Mouse (Mus musculus): ENCODE results near the gene Cenpf. TPM values are rescaled to one million over a fixed set of nuclear protein-coding genes. Genes with fewer than 3 reads are reported as not detected.

The Cenpf gene
- total RNA-seq, 2 experiments from 2014 or later, result 0.03 to 0.05 TPM

DNA sequence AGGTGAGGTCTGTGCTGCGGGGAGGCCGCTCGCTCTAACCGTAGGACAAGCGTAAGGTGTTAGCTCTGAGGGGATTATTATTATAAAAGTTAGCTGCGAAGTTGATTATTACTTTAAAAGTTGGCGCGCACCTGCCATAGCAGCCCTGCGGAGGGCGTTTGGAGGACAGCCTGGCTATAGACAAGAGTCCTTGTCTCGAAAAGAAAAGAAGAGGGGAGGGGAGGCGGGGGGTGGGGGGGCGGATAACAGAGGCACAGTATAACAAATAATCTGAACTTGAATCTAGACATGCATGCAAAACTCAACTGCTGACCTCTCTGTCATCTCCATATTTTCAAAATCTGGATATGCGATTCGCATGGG is 483 bp upstream of the Cenpf start:
- intact Hi-C loops (cut with DNase I), result no loop called here
- TF ChIP-seq CTCF (IDR thresholded peaks at IDR 0.05), result no peak

GRCm38 (mm10) chr1:189686025-189686424 is 1.9 kb downstream of the Cenpf start:
- H3K4me3 ChIP-seq, result no peak overlapping the region
- intact Hi-C loops (cut with DNase I), result no loop called here
- no peak for DNase-seq
- no peak overlapping the region for H3K27ac ChIP-seq
- no peak for TF ChIP-seq CTCF (IDR thresholded peaks at IDR 0.05)

More for the DNA sequence above, 483 bp upstream of the Cenpf start:
- Histone ChIP-seq H3K27ac (peak overlapping the region; percentile 9; the same call in 1 of the 2 replicates), H3K4me3 (peak overlapping the region; percentile 78)
- no peak for DNase-seq

DNA sequence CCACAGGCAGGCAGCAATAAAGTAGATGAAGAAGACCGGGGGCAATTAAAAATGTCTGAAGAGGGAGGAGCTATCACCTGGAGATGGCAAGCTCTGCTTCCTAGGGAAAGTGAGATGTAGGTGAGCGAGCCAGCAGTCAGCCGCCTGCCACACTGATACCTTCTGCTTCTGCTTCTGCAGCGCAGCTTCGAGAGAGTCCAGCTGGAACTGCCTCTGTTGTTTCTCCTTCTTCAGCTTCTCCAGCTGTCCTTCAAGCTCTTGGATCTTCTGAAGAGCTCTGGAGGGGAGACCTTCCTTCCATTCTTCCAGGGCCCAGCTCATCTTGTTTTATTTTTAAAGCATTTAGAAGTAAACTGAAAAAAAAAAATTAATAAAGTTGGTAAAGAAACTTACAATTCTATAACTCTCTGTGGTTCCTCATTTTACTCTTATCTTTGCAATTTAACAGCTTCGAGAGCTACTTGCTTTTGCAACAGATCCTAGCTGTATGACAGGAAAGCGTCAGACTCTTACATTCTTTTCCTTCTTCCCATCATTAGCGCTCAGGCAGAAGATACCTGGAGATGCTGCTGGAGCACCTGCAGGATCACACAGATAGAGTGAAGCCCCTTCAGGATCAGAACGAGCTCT is 3.0 kb downstream of the Cenpf start:
- DNase-seq, result no peak
- no peak overlapping the region for H3K27ac ChIP-seq
- intact Hi-C loops (cut with DNase I), result no loop called here
- H3K4me3 ChIP-seq, result no peak overlapping the region
- no peak for TF ChIP-seq CTCF (IDR thresholded peaks at IDR 0.05)

DNA sequence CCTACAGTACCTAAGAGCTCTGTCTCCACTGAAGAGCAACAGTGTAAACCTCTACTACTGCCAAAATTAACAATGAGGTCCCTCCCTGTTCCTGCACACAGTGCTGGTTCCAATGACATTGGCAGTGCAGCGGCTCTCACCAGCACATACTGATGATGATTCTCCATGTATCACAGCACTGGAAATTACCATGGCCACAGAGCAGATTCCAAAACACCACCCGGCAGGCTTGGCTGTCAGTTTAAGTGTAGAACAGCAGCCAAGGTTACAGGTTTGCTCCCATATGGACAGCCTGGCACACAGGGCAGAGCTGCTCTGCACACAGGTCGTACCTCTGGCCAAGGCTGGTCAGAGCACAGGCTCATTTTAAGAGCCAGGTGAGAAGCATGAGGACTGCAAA is 8.3 kb downstream of the Cenpf start:
- Histone ChIP-seq H3K4me3 (no peak overlapping the region), H3K27ac (no peak overlapping the region)
- no peak for TF ChIP-seq CTCF (IDR thresholded peaks at IDR 0.05)
- DNase-seq, result no peak
- intact Hi-C loops (cut with DNase I), result loop anchor here (5.0 kb wide), 1 partner anchor 657 kb away; no protein-coding TSS in a partner anchor

GRCm38 (mm10) chr1:189675953-189676352 is 11.9 kb downstream of the Cenpf start:
- Histone ChIP-seq H3K4me3 (no peak overlapping the region), H3K27ac (no peak overlapping the region)
- DNase-seq, result no peak
- intact Hi-C loops (cut with DNase I), result loop anchor here (5.0 kb wide), 1 partner anchor 654 kb away; no protein-coding TSS in a partner anchor
- no peak for TF ChIP-seq CTCF (IDR thresholded peaks at IDR 0.05)

DNA sequence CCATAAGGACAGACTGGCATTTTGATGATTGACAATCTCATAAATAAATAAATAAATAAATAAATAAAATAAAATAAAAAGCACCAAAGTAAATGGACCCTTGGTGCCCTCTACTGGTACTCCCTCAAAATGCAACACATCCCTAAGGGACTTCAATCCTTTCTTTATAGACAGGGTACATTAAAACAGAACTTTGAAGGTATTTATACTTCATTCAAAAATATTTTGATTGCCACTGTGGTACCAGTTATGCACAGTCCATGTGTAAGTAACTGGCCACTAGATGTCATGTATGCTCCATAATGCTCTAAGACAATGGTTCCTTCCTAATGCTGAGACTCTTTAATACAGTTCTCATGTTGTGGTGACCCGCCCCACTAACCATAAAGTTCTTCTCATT is 12.5 kb downstream of the Cenpf start:
- TF ChIP-seq CTCF (IDR thresholded peaks at IDR 0.05), result peak; percentile 78
- intact Hi-C loops (cut with DNase I), result loop anchor here (5.0 kb wide), 1 partner anchor 653 kb away; no protein-coding TSS in a partner anchor
- no peak overlapping the region for H3K27ac ChIP-seq
- no peak overlapping the region for H3K4me3 ChIP-seq
- peak; percentile 31 for DNase-seq

DNA sequence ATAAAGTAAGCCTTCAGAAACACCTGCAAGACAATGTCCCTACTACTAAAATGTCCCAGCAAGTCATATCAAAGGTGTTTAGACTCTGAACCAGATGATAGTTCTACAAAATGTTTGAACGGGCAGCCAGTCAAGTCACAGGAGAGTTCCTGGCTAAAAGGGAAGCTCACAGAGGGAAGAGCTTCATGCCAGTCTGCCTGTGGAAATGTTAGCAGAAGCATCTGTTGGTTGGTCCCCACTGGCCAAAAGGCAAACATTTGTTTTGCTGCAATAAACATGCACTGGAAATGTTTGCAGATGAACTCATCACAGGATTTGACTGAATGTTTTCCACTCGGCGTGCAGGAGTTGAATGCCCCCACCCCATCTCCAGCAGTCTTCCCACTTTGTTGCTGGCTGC is 21.9 kb downstream of the Cenpf start:
- DNase-seq, result no peak
- H3K27ac ChIP-seq, result no peak overlapping the region
- intact Hi-C loops (cut with DNase I), result no loop called here
- H3K4me3 ChIP-seq, result no peak overlapping the region
- TF ChIP-seq CTCF (IDR thresholded peaks at IDR 0.05), result no peak

DNA sequence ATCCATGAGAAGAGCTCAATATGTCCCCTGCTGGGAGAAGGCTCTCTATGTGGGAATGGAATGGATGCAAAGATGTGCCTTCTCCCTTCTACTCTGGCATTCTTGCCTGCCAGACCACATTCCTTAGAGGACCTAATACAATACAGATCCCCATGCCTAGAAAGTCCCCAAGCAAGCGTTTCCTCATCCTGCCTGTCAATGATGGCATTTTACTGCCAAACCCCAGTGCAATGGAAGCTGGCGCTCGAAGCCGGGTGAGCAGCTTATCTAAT is 23.1 kb downstream of the Cenpf start:
- Histone ChIP-seq H3K27ac (no peak overlapping the region), H3K4me3 (no peak overlapping the region)
- intact Hi-C loops (cut with DNase I), result no loop called here
- no peak for DNase-seq
- TF ChIP-seq CTCF (IDR thresholded peaks at IDR 0.05), result no peak

GRCm38 (mm10) chr1:189664061-189664872 is 23.6 kb downstream of the Cenpf start:
- no peak overlapping the region for H3K4me3 ChIP-seq
- TF ChIP-seq CTCF (IDR thresholded peaks at IDR 0.05), result no peak
- H3K27ac ChIP-seq, result no peak overlapping the region
- intact Hi-C loops (cut with DNase I), result no loop called here
- DNase-seq, result no peak

DNA sequence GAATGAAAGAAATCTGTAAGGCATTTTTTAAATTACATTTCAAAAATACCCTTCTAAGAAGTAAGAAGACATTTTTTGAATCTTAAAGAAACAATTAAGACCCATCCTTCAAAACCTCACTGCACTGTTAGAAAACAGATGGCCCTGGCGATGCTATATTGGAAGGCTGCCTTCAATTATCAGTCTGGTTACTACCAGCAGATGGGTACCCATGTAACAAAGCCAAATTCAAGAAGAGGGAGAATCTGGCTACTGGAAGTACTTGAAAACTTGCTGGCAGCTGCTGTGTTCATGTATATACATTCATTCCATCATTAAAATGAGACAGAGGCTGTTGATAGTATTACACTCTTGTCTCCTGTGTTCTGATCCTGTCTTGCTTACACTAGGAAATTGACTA is 24.4 kb downstream of the Cenpf start:
- no peak for TF ChIP-seq CTCF (IDR thresholded peaks at IDR 0.05)
- Histone ChIP-seq H3K27ac (no peak overlapping the region), H3K4me3 (no peak overlapping the region)
- intact Hi-C loops (cut with DNase I), result no loop called here
- no peak for DNase-seq

- intact Hi-C loops (cut with DNase I), result no loop called here
- TF ChIP-seq CTCF (IDR thresholded peaks at IDR 0.05), result peak; percentile 71
- Histone ChIP-seq H3K27ac (no peak overlapping the region), H3K4me3 (no peak overlapping the region)
- no peak for DNase-seq
Measured at GRCm38 (mm10) chr1:189661856-189662255, 26.0 kb downstream of the Cenpf start.

- no peak overlapping the region for H3K4me3 ChIP-seq
- intact Hi-C loops (cut with DNase I), result no loop called here
- no peak overlapping the region for H3K27ac ChIP-seq
- DNase-seq, result no peak
- no peak for TF ChIP-seq CTCF (IDR thresholded peaks at IDR 0.05)
Measured at GRCm38 (mm10) chr1:189657406-189657805, 30.5 kb downstream of the Cenpf start.

- intact Hi-C loops (cut with DNase I), result no loop called here
- Histone ChIP-seq H3K27ac (no peak overlapping the region), H3K4me3 (no peak overlapping the region)
- TF ChIP-seq CTCF (IDR thresholded peaks at IDR 0.05), result no peak
- DNase-seq, result no peak
Measured at GRCm38 (mm10) chr1:189653746-189654145, 34.1 kb downstream of the Cenpf start.

DNA sequence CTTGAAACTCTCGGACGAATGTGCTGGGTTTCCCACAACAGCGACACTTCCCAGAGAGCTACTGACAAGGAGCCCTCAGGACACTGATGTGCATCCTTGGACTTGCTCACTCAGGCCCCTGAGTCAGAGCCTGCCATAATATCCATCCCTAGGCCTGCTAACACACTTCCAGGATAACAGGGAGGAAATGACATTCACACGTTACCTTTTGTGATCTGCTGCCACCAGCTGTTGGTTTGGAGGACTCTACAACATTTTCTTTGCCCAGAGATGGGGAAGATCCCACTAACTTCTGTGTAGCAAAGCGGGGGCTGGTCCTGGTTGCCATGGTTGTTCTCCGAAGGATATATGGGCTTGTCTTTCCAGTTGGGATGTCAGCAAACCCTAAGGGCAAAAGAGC is 41.3 kb downstream of the Cenpf start:
- no peak; the same call in 1 of the 2 replicates for TF ChIP-seq CTCF (IDR thresholded peaks at IDR 0.05)
- DNase-seq, result no peak
- no peak overlapping the region for H3K27ac ChIP-seq
- H3K4me3 ChIP-seq, result no peak overlapping the region
- intact Hi-C loops (cut with DNase I), result no loop called here

Measured in gastrocnemius, adult 2 months (tissue).